Mouse (Mus musculus) frontal cortex, postnatal 10 days (tissue): ENCODE results near the gene Tubg1.
A peak's percentile ranks its signal among the peaks of the same experiment; 100 is the strongest.

ENCODE experiments used
- DNase-seq, 2 experiments: peaks; one replicate each; pipeline ENCODE4 v3.0.0; 2022; ENCODE audit warnings: low spot score in 2 of 2, mixed read lengths in 1 of 2

Gene Tubg1

DNA sequence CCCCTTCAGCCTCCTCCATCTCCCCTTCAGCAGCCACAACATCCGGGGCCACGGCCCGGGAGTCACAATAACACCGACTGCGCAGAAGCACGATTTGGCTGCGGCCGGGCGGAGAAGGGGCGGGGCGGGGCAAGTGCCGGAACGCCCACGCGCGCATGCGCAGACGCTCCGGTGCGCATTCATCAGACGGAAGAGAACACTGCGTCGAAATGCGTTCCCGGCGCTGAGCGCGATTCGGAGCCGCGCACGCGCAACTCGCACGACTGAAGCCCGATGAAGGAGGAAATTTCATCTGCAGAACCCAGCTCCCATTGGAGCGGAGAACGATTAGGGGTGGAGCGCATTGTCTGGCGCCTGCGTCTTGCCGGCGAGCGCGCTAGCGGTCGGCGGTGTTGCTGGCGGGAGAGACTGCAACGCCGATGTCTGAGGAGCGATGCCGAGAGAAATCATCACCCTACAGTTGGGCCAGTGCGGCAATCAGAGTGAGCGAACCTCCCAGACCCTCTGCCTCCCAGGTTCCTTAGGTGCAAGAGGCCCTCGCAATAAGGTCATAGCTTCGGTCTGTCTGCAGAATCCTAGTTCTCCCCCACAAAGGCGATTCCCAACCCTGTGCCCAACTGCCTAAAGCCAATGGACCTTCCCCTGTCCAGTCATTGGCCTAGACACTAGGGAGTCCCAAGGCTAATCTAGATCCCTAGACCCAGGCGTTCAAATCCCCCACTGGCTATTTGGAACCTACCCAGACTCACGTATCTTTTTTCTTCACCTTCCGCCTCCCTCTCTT, at the start of gene Tubg1, which contains the start of gene Retreg3:
TSS of gene Tubg1 (plus strand) at position 178 of the 784 bp plus-strand sequence.
TSS of gene Retreg3 (minus strand) at position 133 of the 784 bp plus-strand sequence.
- peak; percentile 98 to 99 for DNase-seq

DNA sequence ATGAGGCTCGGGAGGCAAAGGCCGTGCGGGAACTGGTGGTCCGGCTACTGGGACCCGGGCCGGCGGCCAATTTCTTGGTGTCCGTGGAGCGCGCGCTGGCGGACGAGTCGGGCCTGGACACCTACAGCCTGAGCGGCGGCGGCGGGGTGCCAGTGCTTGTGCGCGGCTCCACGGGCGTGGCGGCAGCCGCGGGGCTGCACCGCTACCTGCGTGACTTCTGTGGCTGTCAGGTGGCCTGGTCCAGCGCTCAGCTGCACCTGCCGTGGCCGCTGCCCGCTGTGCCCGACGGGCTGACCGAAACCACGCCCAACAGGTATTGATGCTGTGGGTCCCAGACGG, 49.6 kb upstream of the Tubg1 start:
- no peak for DNase-seq

DNA sequence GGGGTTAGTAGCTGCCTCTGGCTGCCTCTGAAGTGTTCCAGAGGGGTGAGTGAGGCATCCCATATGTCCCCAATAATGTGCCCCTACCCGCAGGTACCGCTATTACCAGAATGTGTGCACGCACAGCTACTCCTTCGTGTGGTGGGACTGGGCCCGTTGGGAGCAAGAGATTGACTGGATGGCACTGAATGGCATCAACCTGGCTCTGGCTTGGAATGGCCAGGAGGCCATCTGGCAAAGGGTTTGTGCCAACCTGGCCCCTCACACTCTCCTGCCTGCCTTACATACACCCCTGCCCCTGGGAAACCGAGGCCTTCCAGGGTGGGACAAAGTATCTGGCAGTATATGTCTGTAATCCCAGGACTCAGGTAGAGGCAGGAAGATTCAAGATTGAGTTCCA, 48.8 kb upstream of the Tubg1 start:
- DNase-seq: no peak

DNA sequence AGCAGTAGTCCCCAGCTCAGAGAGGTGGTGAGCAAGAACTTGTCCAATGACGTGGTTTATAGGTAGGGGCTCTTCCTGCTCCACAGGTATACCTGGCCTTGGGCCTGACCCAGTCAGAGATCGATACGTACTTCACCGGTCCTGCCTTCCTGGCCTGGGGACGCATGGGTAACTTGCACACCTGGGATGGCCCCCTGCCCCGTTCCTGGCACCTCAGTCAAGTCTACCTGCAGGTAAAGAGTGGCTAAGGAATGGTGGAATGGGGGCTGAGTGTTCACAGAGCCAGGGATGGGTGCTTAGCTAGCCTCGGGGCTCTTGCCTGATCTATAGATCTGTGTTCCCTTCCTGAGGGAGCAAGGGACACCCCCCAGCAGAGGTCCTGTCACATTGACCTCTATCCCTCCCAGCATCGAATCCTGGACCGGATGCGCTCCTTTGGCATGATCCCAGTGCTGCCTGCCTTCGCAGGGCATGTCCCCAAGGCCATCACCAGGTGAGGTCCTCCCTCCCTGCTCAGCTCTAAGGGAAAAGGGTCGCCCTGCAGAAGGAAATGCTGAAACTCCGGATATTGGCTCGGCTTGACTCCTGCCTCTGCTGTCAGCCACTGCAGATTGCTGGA, 47.8 kb upstream of the Tubg1 start:
- no peak for DNase-seq

DNA sequence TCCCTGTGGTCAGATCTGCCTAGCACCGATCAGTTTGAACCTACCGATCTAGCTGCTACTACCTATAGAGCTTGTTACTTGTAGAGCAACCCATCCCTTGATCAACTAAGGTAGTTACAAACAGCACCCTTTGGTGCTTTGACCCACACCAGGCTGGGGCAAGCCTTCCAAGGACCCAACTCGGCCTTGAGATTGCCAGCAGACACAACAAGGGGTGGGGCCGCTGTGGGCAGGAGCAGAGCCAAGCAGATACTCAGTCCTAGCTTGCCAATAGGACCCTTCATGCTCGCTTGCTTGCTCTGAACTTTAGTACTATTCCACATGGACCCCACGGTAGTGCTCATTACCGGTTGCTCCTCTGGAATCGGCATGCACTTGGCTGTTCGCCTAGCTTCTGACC, 41.6 kb upstream of the Tubg1 start, which contains the start of gene Hsd17b1:
TSS of gene Hsd17b1 (plus strand) at position 291 of the 400 bp plus-strand sequence.
- no peak for DNase-seq

DNA sequence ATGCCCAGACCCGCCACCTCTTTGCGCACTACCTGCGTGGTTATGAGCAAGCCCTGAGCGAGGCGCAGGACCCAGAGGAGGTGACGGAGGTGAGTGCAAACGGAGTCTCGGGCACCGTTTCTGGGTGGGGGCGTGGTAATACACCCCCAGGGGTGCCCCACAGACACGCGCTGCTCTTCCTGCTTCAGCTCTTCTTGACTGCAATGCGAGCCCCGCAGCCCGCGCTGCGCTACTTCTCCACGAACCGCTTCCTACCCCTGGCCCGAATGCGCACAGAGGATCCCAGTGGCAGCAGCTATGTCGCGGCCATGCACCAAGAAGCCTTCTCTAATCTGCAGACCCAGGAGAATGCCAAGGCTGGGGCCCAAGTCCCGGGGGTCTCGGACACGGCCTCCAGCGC, 40.0 kb upstream of the Tubg1 start:
- no peak for DNase-seq

DNA sequence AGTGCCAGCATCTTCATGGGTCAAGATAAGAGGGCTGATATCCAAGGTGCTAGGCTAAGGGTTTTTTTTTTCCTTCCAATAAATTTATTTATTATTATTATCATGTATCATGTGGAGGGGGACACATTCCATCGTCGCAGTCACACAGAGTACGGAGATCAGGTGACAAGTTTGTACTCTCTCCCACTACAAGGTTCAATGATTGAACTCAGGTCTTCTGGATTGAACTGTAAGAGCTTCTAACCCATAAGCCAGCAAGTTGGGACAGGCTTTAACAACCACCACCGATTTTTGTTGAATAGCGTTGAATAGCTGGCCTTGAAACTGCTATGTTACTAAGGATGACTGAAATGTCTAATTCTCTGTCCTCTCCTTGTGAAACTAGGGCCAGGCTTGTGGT, 39.3 kb upstream of the Tubg1 start:
- no peak for DNase-seq

DNA sequence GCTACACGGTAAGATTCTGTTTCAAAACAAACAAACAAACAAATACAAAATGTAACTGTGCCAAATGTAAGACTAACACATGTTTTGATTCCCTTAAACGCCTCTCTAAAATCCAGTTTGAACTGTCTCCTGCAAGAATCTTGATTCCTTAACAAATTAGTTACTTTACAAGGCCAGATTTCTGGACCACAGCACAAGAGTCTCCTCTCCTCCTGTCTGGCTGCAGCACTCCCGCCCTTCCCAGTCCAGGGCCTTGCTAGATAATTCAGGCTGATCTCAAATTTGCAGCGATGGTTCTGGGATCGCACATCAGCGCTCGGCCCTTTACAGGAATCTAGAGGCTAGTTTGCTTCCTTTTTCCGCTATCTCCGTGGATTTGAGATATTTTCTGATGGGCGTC, 38.1 kb upstream of the Tubg1 start:
- no peak for DNase-seq

DNA sequence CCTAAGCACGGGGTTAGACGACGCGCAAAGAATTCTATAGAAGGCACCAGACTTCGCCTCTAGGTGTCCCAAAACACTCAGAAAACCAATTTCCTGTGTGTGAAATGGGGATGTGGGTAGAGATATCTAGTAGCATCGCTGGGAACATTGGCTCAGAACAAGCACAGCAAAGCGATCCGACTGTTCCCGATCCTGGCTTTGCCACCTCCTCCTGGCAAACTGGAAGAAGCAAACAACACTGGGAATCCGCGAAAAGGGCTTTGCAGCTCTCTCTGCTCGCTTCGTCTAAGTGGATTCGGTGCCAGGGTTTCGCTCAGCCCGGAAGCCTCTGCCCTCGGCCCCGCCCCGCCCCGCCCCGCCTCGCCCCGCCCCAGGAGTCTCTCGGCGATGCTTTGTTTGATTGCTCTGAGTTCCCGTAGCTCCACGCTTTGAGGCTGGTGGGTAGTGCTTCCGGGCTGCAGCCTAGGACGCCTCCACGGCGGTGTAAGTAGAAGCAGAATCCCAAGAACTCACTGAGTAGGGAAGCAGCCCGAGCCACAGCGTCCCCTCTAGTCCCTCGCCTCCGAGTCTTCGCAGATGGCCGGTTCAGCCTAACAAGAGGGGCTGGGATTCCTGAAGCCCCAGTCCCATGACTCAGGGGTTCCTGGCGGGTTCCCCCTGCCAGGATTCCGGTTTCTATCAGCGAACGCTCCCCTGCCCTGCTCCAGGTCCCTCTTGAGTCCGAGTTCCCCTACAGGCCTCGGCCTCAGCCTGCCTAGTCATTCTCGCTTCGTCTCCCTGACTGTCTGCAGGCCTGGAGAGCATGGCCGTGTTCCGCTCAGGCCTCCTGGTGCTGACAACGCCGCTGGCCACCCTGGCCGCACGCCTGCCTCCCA, 37.3 kb upstream of the Tubg1 start, which contains the start of gene Coasy:
TSS of gene Coasy (plus strand) at position 358 of the 875 bp plus-strand sequence.
- DNase-seq: peak; percentile 84 to 85

DNA sequence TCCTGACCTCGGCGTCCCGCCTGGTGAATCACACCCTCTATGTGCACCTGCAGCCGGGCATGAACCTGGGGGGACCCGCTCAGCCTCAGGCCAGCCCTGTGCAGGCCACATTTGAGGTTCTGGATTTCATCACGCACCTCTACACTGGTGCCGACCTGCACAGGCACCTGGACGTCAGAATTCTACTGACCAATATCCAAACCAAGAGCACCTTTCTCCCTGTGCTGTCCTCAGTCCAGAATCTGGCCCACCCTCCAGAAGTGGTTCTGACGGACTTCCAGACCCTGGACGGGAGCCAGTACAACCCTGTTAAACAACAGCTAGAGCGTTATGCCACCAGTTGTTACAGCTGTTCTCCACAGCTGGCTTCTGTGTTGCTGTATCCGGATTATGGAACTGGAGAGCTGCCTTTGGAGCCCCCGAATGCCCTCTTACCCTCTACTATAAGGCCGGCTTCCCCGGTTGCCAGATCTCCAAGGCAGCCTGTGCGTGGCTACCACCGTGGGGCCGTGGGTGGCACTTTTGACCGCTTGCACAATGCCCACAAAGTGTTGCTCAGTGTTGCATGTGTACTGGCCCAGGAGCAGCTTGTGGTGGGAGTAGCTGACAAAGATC, 36.5 kb upstream of the Tubg1 start:
- DNase-seq: peak in 1 of 2 experiments; percentile 10

DNA sequence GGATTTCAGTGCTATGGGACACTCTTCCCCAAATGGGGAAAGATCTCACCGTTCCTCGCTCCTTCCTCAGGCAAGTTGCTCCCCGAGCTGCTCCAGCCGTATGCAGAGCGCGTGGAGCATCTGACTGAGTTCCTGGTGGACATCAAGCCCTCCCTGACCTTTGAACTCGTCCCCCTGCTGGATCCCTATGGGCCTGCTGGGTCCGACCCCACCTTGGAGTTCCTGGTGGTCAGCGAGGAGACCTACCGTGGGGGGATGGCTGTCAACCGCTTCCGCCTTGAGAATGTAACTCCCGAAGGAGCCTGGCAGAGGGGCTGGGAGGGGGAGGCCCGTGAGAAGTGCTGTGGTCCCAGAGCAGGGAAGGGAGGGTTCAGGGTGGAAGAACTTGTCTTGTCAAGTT, 35.5 kb upstream of the Tubg1 start:
- peak in 1 of 2 experiments; percentile 14 for DNase-seq

DNA sequence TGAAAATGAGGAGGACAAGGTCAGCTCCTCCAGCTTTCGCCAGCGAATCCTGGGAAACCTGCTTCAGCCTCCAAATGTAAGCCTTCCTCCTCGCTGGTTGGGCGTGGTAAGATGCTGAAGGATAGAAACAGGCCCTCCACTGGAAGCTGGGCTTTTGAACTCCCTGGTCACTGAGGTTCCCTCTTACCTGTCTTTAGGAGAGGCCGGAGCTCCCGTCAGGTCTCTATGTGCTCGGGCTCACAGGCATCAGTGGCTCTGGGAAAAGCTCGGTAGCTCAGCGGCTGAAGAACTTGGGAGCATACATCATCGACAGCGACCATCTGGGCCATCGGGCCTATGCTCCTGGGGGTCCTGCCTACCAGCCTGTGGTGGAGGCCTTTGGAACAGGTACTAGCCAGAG, 34.9 kb upstream of the Tubg1 start:
- DNase-seq: peak in 1 of 2 experiments; percentile 6

DNA sequence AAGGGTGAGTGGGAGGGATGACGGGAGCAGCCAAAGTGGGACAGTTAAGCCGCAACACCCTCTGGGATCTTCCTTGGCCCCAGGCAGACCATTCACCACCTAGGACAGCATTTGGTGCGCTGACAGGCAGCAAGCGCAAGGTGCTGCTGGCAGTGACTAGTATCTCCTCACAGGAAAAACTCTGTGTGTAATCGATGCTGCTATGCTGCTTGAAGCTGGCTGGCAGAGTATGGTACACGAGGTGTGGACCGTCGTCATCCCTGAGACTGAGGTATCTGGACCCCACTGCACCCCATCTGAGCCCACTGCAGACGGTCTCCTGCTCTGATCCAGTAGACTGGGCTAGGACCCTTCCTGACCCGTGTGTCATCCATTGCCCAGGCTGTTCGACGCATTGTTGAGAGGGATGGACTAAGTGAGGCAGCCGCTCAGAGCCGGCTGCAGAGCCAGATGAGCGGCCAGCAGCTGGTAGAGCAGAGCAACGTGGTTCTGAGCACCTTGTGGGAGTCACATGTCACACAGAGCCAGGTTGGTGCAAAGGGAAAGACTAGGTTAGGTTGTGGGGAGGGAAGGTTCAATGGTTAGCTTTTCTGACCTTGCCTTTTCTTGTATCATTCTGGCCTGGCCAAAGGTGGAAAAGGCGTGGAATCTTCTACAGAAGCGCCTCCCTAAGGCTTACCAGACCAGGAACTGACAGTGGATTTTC, 34.0 kb upstream of the Tubg1 start:
- peak in 1 of 2 experiments; percentile 7 for DNase-seq

DNA sequence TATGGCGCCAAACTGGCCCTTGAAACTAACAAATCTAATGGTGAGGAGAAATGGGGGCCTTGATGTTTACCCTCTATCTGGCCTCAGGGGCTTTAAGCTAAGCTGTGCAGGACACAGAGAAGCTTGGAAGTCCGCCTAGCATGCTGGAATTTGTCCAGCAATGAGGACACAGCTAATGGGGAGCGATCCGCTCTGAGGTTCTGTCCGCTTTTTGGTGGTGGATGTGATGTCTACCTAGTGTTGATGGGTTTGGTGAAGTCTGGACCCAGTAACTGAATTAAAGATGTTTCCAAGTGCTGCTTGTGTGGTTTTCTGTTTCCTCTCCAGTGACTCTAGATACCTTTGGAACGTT, 33.4 kb upstream of the Tubg1 start:
- DNase-seq: peak in 1 of 2 experiments; percentile 8

DNA sequence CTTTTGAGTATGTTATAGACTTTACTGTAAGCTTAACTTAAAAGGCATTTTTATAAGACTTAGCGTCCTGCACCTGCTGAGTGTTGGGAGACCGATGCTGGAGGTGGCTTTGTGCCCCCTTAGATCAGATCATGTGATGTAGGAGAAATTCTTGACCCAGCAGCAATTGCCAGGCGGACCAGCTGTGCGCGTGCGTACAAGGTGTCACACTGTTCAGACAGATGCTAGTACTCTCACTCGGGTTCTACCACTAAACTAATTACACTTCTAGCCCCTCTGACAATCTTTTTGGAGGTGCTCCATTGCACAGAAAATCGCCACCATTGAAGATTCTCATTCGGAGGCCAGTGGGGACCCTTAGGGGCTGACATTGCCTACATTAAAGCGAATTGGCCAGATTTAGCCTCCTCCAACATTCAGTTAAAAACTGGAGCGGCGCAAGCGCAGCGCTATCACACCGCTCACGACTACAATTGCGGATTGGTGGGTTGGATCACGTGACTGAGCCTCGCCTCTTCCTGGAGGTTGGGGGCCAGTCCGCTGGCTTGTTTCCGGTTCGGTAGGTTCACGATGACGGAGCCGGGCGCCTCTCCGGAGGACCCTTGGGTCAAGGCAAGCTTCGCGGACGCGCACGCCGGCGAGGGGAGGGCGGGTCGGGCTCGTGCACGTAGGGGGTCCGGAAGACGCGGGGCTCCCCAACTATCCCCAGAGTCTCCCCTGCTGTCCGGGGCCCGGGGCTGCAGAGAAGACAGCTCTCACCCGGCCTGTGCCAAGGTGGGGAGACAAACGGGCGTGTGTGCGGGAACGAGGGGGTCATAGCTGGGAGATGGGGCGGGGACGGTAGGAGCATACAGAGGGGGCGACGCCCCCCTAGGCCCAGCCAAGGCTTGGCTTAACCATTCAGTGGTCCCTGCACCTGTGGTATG, 32.7 kb upstream of the Tubg1 start, which contains the start of gene Mlx:
TSS of gene Mlx (plus strand) at position 522 of the 926 bp plus-strand sequence.
- peak; percentile 86 to 90 for DNase-seq

DNA sequence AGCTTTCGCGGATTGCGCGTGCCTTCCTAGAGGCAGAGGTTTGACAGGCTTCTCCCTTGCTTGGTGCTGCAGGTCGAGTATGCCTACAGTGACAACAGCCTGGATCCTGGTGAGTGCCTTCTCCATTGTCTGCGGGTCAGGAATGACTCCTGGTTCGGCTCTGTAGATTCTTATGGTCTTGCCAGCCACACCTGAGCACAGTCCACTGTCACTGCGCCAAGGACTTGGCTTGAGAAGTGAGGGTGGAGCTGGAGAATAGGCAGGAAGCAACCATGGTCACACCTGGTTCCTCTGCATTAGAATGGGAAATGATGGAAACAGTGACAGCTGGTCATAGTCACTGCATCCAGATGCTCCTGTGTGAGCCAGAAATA, 32.1 kb upstream of the Tubg1 start:
- no peak for DNase-seq

DNA sequence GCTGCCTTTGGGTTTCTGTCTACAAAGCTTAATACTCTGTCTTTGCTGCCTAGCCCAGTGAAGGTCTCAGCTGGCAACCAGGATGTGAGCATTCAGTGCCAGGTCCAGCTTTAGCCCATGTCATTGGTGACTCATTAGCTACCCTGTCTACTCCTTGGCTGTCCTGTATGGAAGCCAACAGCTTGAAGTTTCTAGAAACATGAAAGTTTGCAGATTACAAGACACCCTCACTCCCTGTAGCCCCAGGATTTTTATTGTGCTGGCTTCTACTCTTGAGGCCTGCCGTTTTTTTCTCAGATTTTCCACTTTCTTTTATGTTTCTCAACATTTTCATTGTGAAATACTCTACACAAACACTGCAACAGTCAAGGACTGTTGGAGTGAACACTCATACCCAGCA, 29.8 kb upstream of the Tubg1 start:
- no peak for DNase-seq

DNA sequence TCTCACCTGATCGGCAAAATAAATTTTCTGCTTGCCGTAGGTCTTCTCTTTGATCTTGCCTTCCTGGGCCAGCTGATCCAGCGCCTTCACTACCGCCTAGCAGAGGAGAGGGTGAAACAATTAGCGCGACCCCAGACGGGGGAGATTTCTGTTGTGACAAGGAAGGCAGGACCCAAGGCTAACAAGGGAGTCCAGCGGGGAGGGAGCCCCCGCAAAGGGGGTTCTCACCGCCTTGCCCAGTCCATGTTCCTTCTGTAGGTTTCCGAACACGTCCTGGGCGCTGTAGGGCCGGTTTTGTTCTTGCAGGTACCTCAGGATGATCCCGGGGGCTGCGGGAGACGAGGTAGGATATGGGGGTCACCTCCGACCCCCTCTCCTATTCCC, 24.8 kb upstream of the Tubg1 start:
- DNase-seq: no peak

DNA sequence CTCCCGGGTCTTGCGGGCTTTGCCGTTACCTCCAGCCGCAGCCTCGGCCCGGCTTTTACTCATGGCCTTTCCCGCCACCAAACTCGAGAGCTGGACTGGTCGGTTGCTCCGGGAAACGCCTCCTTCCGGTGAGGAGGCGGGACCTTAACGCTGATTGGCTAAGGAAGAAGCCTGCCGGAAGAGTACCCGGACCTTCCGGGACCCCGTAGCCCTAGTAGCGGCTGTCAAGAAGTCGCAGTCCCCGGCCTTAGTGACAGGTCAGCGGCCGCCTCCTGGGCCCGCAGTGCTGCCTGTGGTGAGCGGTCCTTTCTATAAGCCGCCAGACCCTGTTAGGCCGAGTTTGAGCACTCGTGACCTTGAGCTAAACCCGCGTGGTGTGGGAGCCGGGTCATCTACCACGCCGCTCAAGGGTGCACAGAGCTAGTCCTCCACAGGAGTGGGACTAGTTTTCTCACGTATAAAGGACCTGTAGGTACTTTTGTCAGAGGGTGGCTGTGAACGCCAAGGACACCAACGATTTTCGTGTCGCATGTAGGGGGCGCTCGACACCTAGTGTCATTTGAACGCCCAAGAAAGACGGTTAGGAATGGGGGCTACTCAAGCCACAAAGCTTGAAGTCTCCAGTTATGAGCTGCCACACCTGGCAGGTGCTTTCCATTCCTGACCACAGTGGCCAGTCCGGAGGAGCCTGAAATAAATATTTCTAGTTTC, 24.3 kb upstream of the Tubg1 start, which contains the start of gene Psmc3ip:
TSS of gene Psmc3ip (minus strand) at position 123 of the 711 bp plus-strand sequence.
- DNase-seq: peak; percentile 92 to 93
